Mouse (Mus musculus) induced T-regulatory cell, adult 2 months (primary cell): ENCODE data around the gene Adam23.

Experiments used
- DNase-seq: peaks from one replicate; pipeline ENCODE4 v3.0.0-alpha.2; 2012; ENCODE audit warnings: low read depth

Adam23 gene

GRCm38 (mm10) chr1:63445656-63446046 lies at the start of gene Adam23:
Adam23 (plus strand) TSS chr1:63445891.
- DNase-seq, result no peak

GRCm38 (mm10) chr1:63401130-63401529 lies 44.6 kb upstream of the Adam23 start:
- DNase-seq, result no peak

GRCm38 (mm10) chr1:63403601-63404000 lies 42.1 kb upstream of the Adam23 start:
- peak; percentile 2 for DNase-seq

- no peak for DNase-seq
Measured at GRCm38 (mm10) chr1:63408344-63408743, 37.3 kb upstream of the Adam23 start.

- no peak for DNase-seq
Measured at GRCm38 (mm10) chr1:63418491-63418890, 27.2 kb upstream of the Adam23 start.

GRCm38 (mm10) chr1:63430668-63431067 lies 15.0 kb upstream of the Adam23 start:
- DNase-seq, result no peak

GRCm38 (mm10) chr1:63431166-63431565 lies 14.5 kb upstream of the Adam23 start:
- DNase-seq, result no peak

GRCm38 (mm10) chr1:63431842-63432241 lies 13.8 kb upstream of the Adam23 start:
- no peak for DNase-seq

- no peak for DNase-seq
Measured at GRCm38 (mm10) chr1:63434052-63434451, 11.6 kb upstream of the Adam23 start.

GRCm38 (mm10) chr1:63437529-63437928 lies 8.2 kb upstream of the Adam23 start:
- no peak for DNase-seq

- DNase-seq, result no peak
Measured at GRCm38 (mm10) chr1:63442186-63442585, 3.5 kb upstream of the Adam23 start.

- DNase-seq, result no peak
Measured at GRCm38 (mm10) chr1:63442616-63443015, 3.1 kb upstream of the Adam23 start.

GRCm38 (mm10) chr1:63445149-63445609 lies 512 bp upstream of the Adam23 start:
- no peak for DNase-seq

- DNase-seq, result no peak
Measured at GRCm38 (mm10) chr1:63446047-63446704, 485 bp downstream of the Adam23 start.

GRCm38 (mm10) chr1:63446721-63447120 lies 1.0 kb downstream of the Adam23 start:
- DNase-seq, result no peak

- DNase-seq, result no peak
Measured at GRCm38 (mm10) chr1:63450091-63450490, 4.4 kb downstream of the Adam23 start.

- DNase-seq, result no peak
Measured at GRCm38 (mm10) chr1:63453332-63453887, 7.7 kb downstream of the Adam23 start.

- DNase-seq, result no peak
Measured at GRCm38 (mm10) chr1:63457801-63458519, 12.3 kb downstream of the Adam23 start.

GRCm38 (mm10) chr1:63459151-63459550 lies 13.5 kb downstream of the Adam23 start:
- no peak for DNase-seq

GRCm38 (mm10) chr1:63459926-63460325 lies 14.2 kb downstream of the Adam23 start:
- no peak for DNase-seq

GRCm38 (mm10) chr1:63464441-63464840 lies 18.8 kb downstream of the Adam23 start:
- DNase-seq, result no peak

- DNase-seq, result no peak
Measured at GRCm38 (mm10) chr1:63473272-63473671, 27.6 kb downstream of the Adam23 start.

GRCm38 (mm10) chr1:63473696-63474095 lies 28.0 kb downstream of the Adam23 start:
- no peak for DNase-seq
